Mouse (Mus musculus) heart, embryonic 12.5 days (tissue): ENCODE measurements around the gene Actr3. TPM values are rescaled to one million over a fixed set of nuclear protein-coding genes. Genes with fewer than 3 reads are reported as not detected.

Experiments
- ATAC-seq: fragments of 200-750 bp; cut with Nextera tagmentation; 2 replicates; pipeline ENCODE4 v1.8.0; 2017; ENCODE audit warnings: moderate TSS enrichment, moderate library complexity; ENCODE audit not compliant: insufficient number of reproducible peaks, low FRiP score
- H3K27ac ChIP-seq: fragments of 300-500 bp; sonication (generic); 2 replicates; pipeline ENCODE4 v1.5.1; 2016; ENCODE audit warnings: mild to moderate bottlenecking, moderate library complexity; ENCODE audit not compliant: poor library complexity, severe bottlenecking
- H3K27me3 ChIP-seq: fragments of 300-500 bp; sonication (generic); replicated peaks from 2 replicates; pipeline ENCODE4 v1.6.1; 2016; ENCODE audit warnings: mild to moderate bottlenecking, moderate library complexity
- H3K36me3 ChIP-seq: fragments of 300-500 bp; sonication (generic); 2 replicates; pipeline ENCODE4 v1.6.1; 2016; ENCODE audit warnings: mild to moderate bottlenecking, moderate library complexity
- H3K4me1 ChIP-seq: fragments of 300-500 bp; sonication (generic); replicated peaks from 2 replicates; pipeline ENCODE4 v1.6.1; 2016; ENCODE audit warnings: mild to moderate bottlenecking
- H3K4me2 ChIP-seq: fragments of 300-500 bp; sonication (generic); 2 replicates; pipeline ENCODE4 v1.6.1; 2016; ENCODE audit warnings: mild to moderate bottlenecking, moderate library complexity
- H3K4me3 ChIP-seq: fragments of 300-500 bp; sonication (generic); 2 replicates; pipeline ENCODE4 v1.5.1; 2016; ENCODE audit warnings: mild to moderate bottlenecking
- H3K9ac ChIP-seq: fragments of 300-500 bp; sonication (generic); 2 replicates; pipeline ENCODE4 v1.6.1; 2016; ENCODE audit warnings: mild to moderate bottlenecking, moderate library complexity
- H3K9me3 ChIP-seq: fragments of 300-500 bp; sonication (generic); replicated peaks from 2 replicates; pipeline ENCODE4 v1.6.1; 2016; ENCODE audit warnings: mild to moderate bottlenecking, moderate library complexity
- WGBS: fragments of 180-500 bp; shearing (Covaris S2); methylation state at CpG from one replicate; pipeline ENCODE4 v1.1.7; 2016; 5-methylcytosine and 5-hydroxymethylcytosine counted together
- polyA plus RNA-seq: library from polyadenylated mRNA; unstranded; fragments of >200 nt; fragmentation: Nextera tagmentation; extraction: Ambion mirVana; gene quantifications from 2 replicates; pipeline ENCODE4 v1.2.1, GENCODE M21; 2016

The Actr3 gene
- 301 and 313 TPM in 2 replicates for polyA plus RNA-seq

GRCm38 (mm10) chr1:125435369-125436135, at the start of gene Actr3:
Gene Actr3, minus strand, starts transcription at chr1:125435727.
- H3K27me3 ChIP-seq, result no peaks in the 10 kb centered on the region
- ATAC-seq, result peak; percentile 96
- WGBS, result under 1% methylated on average over 49 of the region's 59 CpGs

GRCm38 (mm10) chr1:125482459-125483287, 47.1 kb upstream of the Actr3 start:
- no peak overlapping the region for H3K9ac ChIP-seq
- H3K36me3 ChIP-seq, result no peaks in the 10 kb centered on the region
- H3K4me2 ChIP-seq, result no peak overlapping the region
- 0 out of 2 replicates have a peak overlapping the region, but pooled peaks have one; percentile 8 for H3K27ac ChIP-seq
- H3K27me3 ChIP-seq, result no peaks in the 10 kb centered on the region
- 70% methylated on average over 10 of the region's 10 CpGs for WGBS
- H3K4me3 ChIP-seq, result no peak overlapping the region
- no peaks in the 10 kb centered on the region for H3K9me3 ChIP-seq
- no peak for ATAC-seq
- peaks cover 26% of the 10 kb centered on the region for H3K4me1 ChIP-seq

More at GRCm38 (mm10) chr1:125435369-125436135, at the start of gene Actr3:
- Histone ChIP-seq H3K27ac (peak within 1 kb of the TSS; percentile 100), H3K9me3 (no peaks in the 10 kb centered on the region), H3K4me1 (peaks cover 24% of the 10 kb centered on the region), H3K4me3 (peak within 1 kb of the TSS; percentile 90), H3K4me2 (peak within 1 kb of the TSS; percentile 67), H3K9ac (peak within 1 kb of the TSS; percentile 99), H3K36me3 (no peaks in the 10 kb centered on the region)

GRCm38 (mm10) chr1:125481842-125482241, 46.3 kb upstream of the Actr3 start:
- no peak overlapping the region for H3K9ac ChIP-seq
- peaks cover 34% of the 10 kb centered on the region for H3K4me1 ChIP-seq
- no peak overlapping the region for H3K4me2 ChIP-seq
- H3K9me3 ChIP-seq, result no peaks in the 10 kb centered on the region
- H3K4me3 ChIP-seq, result no peak overlapping the region
- no peaks in the 10 kb centered on the region for H3K27me3 ChIP-seq
- no peaks in the 10 kb centered on the region for H3K36me3 ChIP-seq
- no peak overlapping the region for H3K27ac ChIP-seq
- ATAC-seq, result no peak

- no peaks in the 10 kb centered on the region; the same call in 1 of the 2 replicates for H3K9me3 ChIP-seq
- H3K4me3 ChIP-seq, result no peak overlapping the region
- H3K27ac ChIP-seq, result peak overlapping the region; percentile 25
- no peak for ATAC-seq
- peaks cover 42% of the 10 kb centered on the region for H3K4me1 ChIP-seq
- 39% methylated on average over 6 of the region's 6 CpGs for WGBS
- no peaks in the 10 kb centered on the region for H3K27me3 ChIP-seq
- H3K4me2 ChIP-seq, result no peak overlapping the region
- no peak overlapping the region for H3K9ac ChIP-seq
- H3K36me3 ChIP-seq, result no peaks in the 10 kb centered on the region
These were observed 43.1 kb upstream of the Actr3 start for GRCm38 (mm10) chr1:125478588-125478987.

GRCm38 (mm10) chr1:125475961-125476682, 40.6 kb upstream of the Actr3 start:
- Histone ChIP-seq H3K4me1 (peaks cover 24% of the 10 kb centered on the region), H3K27ac (no peak overlapping the region), H3K27me3 (no peaks in the 10 kb centered on the region), H3K9ac (no peak overlapping the region), H3K4me2 (no peak overlapping the region), H3K4me3 (no peak overlapping the region), H3K36me3 (no peaks in the 10 kb centered on the region), H3K9me3 (no peaks in the 10 kb centered on the region; the same call in 1 of the 2 replicates)
- no peak for ATAC-seq
- 45% methylated on average over 6 of the region's 6 CpGs for WGBS

- no peaks in the 10 kb centered on the region for H3K27me3 ChIP-seq
- H3K4me1 ChIP-seq, result peaks cover 21% of the 10 kb centered on the region
- ATAC-seq, result no peak
- 70% methylated on average over 3 of the region's 3 CpGs for WGBS
- no peak overlapping the region for H3K27ac ChIP-seq
- no peak overlapping the region for H3K4me2 ChIP-seq
- H3K9me3 ChIP-seq, result no peaks in the 10 kb centered on the region; the same call in 1 of the 2 replicates
- H3K36me3 ChIP-seq, result no peaks in the 10 kb centered on the region
- no peak overlapping the region for H3K9ac ChIP-seq
- H3K4me3 ChIP-seq, result no peak overlapping the region
These were observed 38.3 kb upstream of the Actr3 start for GRCm38 (mm10) chr1:125473866-125474265.

GRCm38 (mm10) chr1:125473126-125473666, 37.7 kb upstream of the Actr3 start:
- Histone ChIP-seq H3K4me3 (no peak overlapping the region), H3K4me1 (peaks cover 16% of the 10 kb centered on the region), H3K4me2 (no peak overlapping the region), H3K9me3 (no peaks in the 10 kb centered on the region; the same call in 1 of the 2 replicates), H3K36me3 (no peaks in the 10 kb centered on the region), H3K27ac (no peak overlapping the region), H3K9ac (no peak overlapping the region), H3K27me3 (no peaks in the 10 kb centered on the region)
- WGBS, result 71% methylated on average over 4 of the region's 4 CpGs
- no peak for ATAC-seq

GRCm38 (mm10) chr1:125470805-125471648, 35.5 kb upstream of the Actr3 start:
- no peak overlapping the region for H3K9ac ChIP-seq

GRCm38 (mm10) chr1:125467936-125468335, 32.4 kb upstream of the Actr3 start:
- H3K9ac ChIP-seq, result no peak overlapping the region
- no peaks in the 10 kb centered on the region for H3K36me3 ChIP-seq
- no peaks in the 10 kb centered on the region for H3K27me3 ChIP-seq
- 84% methylated on average over 4 of the region's 4 CpGs for WGBS
- H3K27ac ChIP-seq, result no peak overlapping the region
- H3K9me3 ChIP-seq, result no peaks in the 10 kb centered on the region
- no peak overlapping the region for H3K4me3 ChIP-seq
- H3K4me1 ChIP-seq, result no peaks in the 10 kb centered on the region
- no peak for ATAC-seq
- H3K4me2 ChIP-seq, result no peak overlapping the region

More at GRCm38 (mm10) chr1:125470805-125471648, 35.5 kb upstream of the Actr3 start:
- H3K36me3 ChIP-seq, result no peaks in the 10 kb centered on the region
- ATAC-seq, result no peak
- WGBS, result 73% methylated on average over 4 of the region's 4 CpGs
- H3K27me3 ChIP-seq, result no peaks in the 10 kb centered on the region
- no peaks in the 10 kb centered on the region; the same call in 1 of the 2 replicates for H3K9me3 ChIP-seq
- H3K4me1 ChIP-seq, result peaks cover 2% of the 10 kb centered on the region
- no peak overlapping the region for H3K4me2 ChIP-seq
- no peak overlapping the region for H3K4me3 ChIP-seq
- no peak overlapping the region for H3K27ac ChIP-seq
